Mouse (Mus musculus) myocyte (in vitro differentiated cells): ENCODE results near the gene Sgpp2.

Source experiments
- CEBPB ChIP-seq: IDR thresholded peaks from 2 replicates; pipeline ENCODE4 v1.6.1; 2011; ENCODE audit warnings: mild to moderate bottlenecking, moderate library complexity; ENCODE audit not compliant: poor library complexity, insufficient read depth, severe bottlenecking
- MAX ChIP-seq: IDR thresholded peaks from one replicate; pipeline ENCODE4 v1.6.1; 2011; ENCODE audit warnings: low read depth, mild to moderate bottlenecking, control low read depth
- POLR2A ChIP-seq: IDR thresholded peaks from one replicate; pipeline ENCODE4 v1.6.1; 2011; ENCODE audit warnings: low read depth, mild to moderate bottlenecking, control low read depth, moderate library complexity; ENCODE audit not compliant: insufficient read length
- SRF ChIP-seq: IDR thresholded peaks from one replicate; pipeline ENCODE4 v1.6.1; 2011; ENCODE audit warnings: low read depth; ENCODE audit not compliant: control insufficient read depth, insufficient read length
- USF1 ChIP-seq: IDR thresholded peaks from one replicate; pipeline ENCODE4 v1.6.1; 2011; ENCODE audit warnings: low read depth, mild to moderate bottlenecking, control low read depth, moderate library complexity

DNA sequence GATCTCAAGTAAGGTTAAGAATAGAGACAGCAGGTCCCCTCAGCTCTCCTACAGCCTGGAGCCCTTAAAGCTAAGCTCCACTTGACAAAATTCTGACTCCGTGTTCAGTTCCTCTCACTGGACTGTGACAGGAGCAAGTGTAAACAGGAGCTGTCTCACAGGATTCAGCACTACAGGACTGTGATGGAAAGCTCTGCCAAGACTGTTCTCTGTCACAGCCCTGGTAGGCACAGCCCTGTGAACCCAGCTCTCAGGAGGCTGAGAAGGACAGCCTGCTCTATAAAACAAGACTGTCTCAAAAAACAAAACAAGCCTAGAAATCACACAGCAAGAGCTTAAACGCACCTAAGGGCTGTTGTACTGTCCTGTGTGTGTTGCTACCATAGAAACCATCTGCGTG is 127.0 kb downstream of the Sgpp2 start:
- TF ChIP-seq SRF (no peak), USF1 (no peak), POLR2A (no peak), MAX (no peak), CEBPB (no peak)
